Mouse (Mus musculus) kidney, embryonic 16.5 days (tissue): ENCODE measurements around the gene Gm49342. TPM values are rescaled to one million over a fixed set of nuclear protein-coding genes. Genes with fewer than 3 reads are reported as not detected.
A peak's percentile ranks its signal among the peaks of the same experiment; 100 is the strongest.
"Not testable (repeated sequence)": the region's sequence is repeated elsewhere in the genome, so short reads cannot be mapped to it uniquely, and the experiment has no call there.

Experiments
- ATAC-seq: fragments of 200-750 bp; cut with Nextera tagmentation; 2 replicates; pipeline ENCODE4 v1.8.0; 2017; ENCODE audit warnings: moderate TSS enrichment; ENCODE audit not compliant: low FRiP score, low TSS enrichment
- H3K27ac ChIP-seq: fragments of 300-500 bp; sonication (generic); 2 replicates; pipeline ENCODE4 v1.5.1; 2014; ENCODE audit warnings: low read length
- H3K27me3 ChIP-seq: fragments of 300-500 bp; sonication (generic); 2 replicates; pipeline ENCODE4 v1.6.1; 2014; ENCODE audit warnings: low read length, control low read depth, mixed read lengths; ENCODE audit not compliant: insufficient read depth
- H3K36me3 ChIP-seq: fragments of 300-500 bp; sonication (generic); 2 replicates; pipeline ENCODE4 v1.6.1; 2014; ENCODE audit warnings: low read length, control low read depth, mixed read lengths; ENCODE audit not compliant: insufficient read depth
- H3K4me1 ChIP-seq: fragments of 300-500 bp; sonication (generic); 2 replicates; pipeline ENCODE4 v1.6.1; 2014; ENCODE audit warnings: low read length, control low read depth, mixed read lengths; ENCODE audit not compliant: insufficient read depth
- H3K4me2 ChIP-seq: fragments of 300-500 bp; sonication (generic); replicated peaks from 2 replicates; pipeline ENCODE4 v1.6.1; 2014; ENCODE audit warnings: low read depth, low read length
- H3K4me3 ChIP-seq: fragments of 300-500 bp; sonication (generic); 2 replicates; pipeline ENCODE4 v1.5.1; 2014; ENCODE audit warnings: mild to moderate bottlenecking, low read length
- H3K9ac ChIP-seq: fragments of 300-500 bp; sonication (generic); replicated peaks from 2 replicates; pipeline ENCODE4 v1.6.1; 2014; ENCODE audit warnings: low read length
- H3K9me3 ChIP-seq: fragments of 300-500 bp; sonication (generic); 2 replicates; pipeline ENCODE4 v1.6.1; 2016; ENCODE audit warnings: low read length, control low read depth
- WGBS: fragments of 180-500 bp; shearing (Covaris S2); extraction: QIAGEN DNeasy Blood & Tissue Kit; methylation state at CpG from one replicate; pipeline ENCODE4 v1.1.7; 2014; 5-methylcytosine and 5-hydroxymethylcytosine counted together
- polyA plus RNA-seq: library from polyadenylated mRNA; unstranded; fragments of >200 nt; fragmentation: Nextera tagmentation; extraction: Ambion mirVana; gene quantifications from 2 replicates; pipeline ENCODE4 v1.2.1, GENCODE M21; 2015

The Gm49342 gene
- polyA plus RNA-seq, 1 experiment from 2014 or later, result not detected

DNA sequence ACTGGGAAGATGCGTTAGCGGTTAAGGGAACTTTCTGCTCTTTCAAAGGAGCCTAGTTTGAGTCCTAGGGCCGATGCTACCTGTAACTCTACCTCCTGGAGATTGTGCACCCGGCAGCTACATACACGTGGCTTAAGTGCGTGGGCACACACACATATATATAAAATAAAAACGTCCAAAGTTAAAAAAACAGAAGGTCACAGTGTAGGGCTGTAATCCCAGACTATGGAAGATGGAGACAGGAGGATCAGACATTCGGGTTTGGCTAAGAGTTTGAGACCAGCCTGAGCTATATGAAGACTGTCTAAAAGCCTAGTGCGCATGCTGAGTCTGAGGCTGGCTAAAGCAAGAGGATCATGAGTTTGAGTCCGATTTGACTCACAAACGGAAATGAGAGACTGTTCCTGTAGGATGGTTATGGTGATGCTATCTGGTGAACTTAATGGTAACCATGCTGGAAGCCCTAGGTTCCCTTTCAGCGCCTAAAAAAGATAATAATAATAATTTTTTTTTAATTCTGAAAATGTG, 12.8 kb upstream of the Gm49342 start:
- peak overlapping the region; percentile 67 for H3K9ac ChIP-seq
- H3K27me3 ChIP-seq, result no peaks in the 10 kb centered on the region
- H3K36me3 ChIP-seq, result peaks cover 24% of the 10 kb centered on the region
- 7% methylated on average over 12 of the region's 12 CpGs for WGBS
- H3K9me3 ChIP-seq, result no peaks in the 10 kb centered on the region
- H3K27ac ChIP-seq, result peak overlapping the region; percentile 85
- peaks cover 15% of the 10 kb centered on the region for H3K4me1 ChIP-seq
- peak overlapping the region; percentile 86 for H3K4me3 ChIP-seq
- no peak for ATAC-seq
- peak overlapping the region; percentile 66 for H3K4me2 ChIP-seq

DNA sequence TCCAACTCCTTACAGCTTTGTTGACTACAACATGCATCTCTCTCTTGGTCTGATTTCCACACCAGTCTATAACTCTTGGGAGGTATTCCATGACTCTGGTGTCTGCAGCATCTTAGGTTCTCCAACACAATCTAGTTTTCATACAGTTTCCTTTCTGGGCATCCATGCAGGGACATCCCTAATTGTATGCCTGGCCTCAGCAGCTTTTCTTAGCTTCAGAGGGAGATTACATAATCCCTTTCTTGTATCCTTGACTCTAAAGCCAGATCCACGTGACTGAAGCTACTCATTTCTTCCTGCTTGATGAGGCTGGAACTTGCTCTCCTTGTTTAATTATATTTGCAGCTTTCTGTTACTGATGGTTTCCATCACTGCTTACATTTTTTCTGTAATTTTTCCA, 7.7 kb upstream of the Gm49342 start:
- Histone ChIP-seq H3K9me3 (no peaks in the 10 kb centered on the region), H3K36me3 (no peaks in the 10 kb centered on the region), H3K4me1 (peaks cover 4% of the 10 kb centered on the region; the same call in 1 of the 2 replicates), H3K4me2 (no peak overlapping the region), H3K9ac (no peak overlapping the region), H3K27ac (no peak overlapping the region), H3K4me3 (no peak overlapping the region), H3K27me3 (no peaks in the 10 kb centered on the region)
- WGBS, result 57% methylated on average over 1 of the region's 1 CpGs
- ATAC-seq, result no peak

DNA sequence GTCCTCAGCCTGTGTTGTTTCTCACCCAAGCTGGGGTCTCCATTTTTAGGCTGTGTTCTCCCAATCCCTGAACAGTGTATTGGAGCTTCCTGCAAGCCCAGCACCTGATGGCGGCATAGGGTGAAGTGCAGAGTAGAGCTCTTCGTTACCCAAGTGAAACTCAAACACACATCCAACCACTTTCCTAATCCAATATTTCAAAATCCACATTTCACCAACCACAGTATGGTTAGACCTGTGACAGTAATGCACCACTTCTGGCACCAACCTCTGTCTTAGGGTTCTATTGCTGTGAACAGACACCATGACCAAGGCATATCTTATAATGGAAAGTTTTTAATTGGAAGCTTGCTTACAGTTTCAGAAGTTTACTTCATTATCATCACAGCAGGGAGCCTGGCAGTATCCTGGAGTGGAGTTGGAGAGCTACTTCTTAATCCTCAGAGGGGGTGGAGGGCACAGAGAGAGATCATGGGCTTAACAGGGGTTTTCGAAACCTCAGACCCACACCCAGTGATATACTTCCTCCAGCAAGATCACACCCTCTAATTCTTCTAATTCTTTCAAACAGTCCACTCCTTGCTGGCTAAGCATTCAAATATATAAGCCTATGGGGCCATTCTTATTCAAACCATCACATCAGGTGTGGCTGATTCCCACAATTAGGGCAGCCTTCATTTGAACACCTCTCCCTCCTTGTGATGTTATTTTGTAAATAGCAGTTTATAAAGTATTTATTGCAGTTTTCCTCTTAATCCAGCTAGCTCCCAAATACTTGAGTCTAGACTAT, 6.0 kb upstream of the Gm49342 start:
- Histone ChIP-seq H3K9me3 (no peaks in the 10 kb centered on the region), H3K4me2 (no peak overlapping the region), H3K4me3 (no peak overlapping the region), H3K4me1 (no peaks in the 10 kb centered on the region), H3K36me3 (no peaks in the 10 kb centered on the region), H3K9ac (no peak overlapping the region), H3K27ac (no peak overlapping the region), H3K27me3 (no peaks in the 10 kb centered on the region)
- 89% methylated on average over 3 of the region's 3 CpGs for WGBS
- ATAC-seq, result no peak

DNA sequence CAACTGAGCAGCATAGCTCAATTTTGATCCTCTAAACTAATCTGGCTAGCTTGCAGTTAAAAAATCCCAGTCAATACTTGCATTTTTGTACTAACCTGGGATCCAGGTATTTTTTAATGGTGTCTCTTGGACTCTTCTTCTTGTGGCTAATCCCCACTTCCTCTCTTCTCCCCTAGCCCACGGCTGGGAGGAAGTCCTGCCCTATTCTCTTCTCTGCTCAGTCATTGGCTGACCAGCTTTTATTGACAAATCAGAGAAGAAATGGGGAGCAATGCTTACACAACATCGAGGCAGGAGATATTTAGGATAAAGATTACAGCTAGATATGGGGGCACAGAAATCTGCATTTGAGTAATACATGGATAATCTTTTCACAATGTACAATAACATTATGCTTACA, 5.4 kb upstream of the Gm49342 start:
- Histone ChIP-seq H3K4me2 (no peak overlapping the region), H3K36me3 (no peaks in the 10 kb centered on the region), H3K9me3 (no peaks in the 10 kb centered on the region), H3K4me3 (no peak overlapping the region), H3K9ac (no peak overlapping the region), H3K27me3 (no peaks in the 10 kb centered on the region), H3K4me1 (0 out of 2 replicates have a peak, but pooled peaks cover 2% of the 10 kb centered on the region), H3K27ac (no peak overlapping the region)
- no peak for ATAC-seq
- WGBS, result 48% methylated on average over 2 of the region's 2 CpGs

DNA sequence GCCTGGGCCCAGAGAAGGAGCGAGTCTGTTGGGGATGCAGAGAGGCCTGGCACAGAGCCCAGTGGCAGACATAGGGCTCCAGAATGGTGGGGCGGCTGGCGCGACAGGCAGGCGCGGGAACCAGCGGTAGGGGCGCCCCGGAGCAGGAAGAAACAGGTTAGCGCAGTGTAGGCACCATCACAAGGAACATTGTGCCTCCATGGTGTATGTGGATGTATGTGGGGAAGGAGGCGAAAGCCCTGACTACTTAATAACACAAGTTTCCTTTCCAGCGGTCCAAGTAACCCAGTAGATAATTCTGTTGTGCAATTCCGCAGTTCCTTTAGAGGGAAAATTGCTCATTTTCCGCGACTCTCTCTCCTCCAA, 334 bp downstream of the Gm49342 start:
- peak; percentile 97 for ATAC-seq
- not testable (repeated sequence) for H3K9me3 ChIP-seq, H3K27me3 ChIP-seq, H3K4me1 ChIP-seq, H3K36me3 ChIP-seq
- WGBS, result under 1% methylated on average over 14 of the region's 15 CpGs
- peak overlapping the region; percentile 65 for H3K9ac ChIP-seq
- peak overlapping the region; percentile 71 for H3K4me2 ChIP-seq
- H3K4me3 ChIP-seq, result peak overlapping the region; percentile 53
- H3K27ac ChIP-seq, result peak overlapping the region; percentile 88

DNA sequence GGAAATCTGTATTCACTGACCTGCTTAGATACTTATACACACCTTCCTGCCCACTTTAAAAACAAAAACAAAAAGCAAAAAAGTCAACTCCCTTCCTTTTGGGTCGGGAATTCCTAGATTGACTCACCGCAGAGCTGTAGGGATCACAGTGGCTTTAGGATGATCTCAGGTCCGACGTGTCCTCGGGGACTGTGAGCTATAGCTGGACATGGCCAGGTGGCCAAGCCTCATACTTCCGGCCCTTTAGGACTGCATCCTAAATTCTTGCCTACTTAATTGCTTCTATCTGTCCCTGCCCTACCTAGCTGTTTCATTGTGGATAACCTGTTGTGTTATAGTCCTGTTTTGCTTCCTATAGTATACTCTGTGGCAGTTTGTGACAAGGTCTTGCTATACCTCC, 764 bp downstream of the Gm49342 start:
- not testable (repeated sequence) for H3K27me3 ChIP-seq, ATAC-seq, H3K9me3 ChIP-seq, H3K36me3 ChIP-seq, H3K4me1 ChIP-seq
- Histone ChIP-seq H3K4me2 (peak overlapping the region; percentile 71), H3K4me3 (peak overlapping the region; percentile 53), H3K27ac (peak overlapping the region; percentile 88), H3K9ac (peak overlapping the region; percentile 65)
- WGBS, result 7% methylated on average over 6 of the region's 6 CpGs

DNA sequence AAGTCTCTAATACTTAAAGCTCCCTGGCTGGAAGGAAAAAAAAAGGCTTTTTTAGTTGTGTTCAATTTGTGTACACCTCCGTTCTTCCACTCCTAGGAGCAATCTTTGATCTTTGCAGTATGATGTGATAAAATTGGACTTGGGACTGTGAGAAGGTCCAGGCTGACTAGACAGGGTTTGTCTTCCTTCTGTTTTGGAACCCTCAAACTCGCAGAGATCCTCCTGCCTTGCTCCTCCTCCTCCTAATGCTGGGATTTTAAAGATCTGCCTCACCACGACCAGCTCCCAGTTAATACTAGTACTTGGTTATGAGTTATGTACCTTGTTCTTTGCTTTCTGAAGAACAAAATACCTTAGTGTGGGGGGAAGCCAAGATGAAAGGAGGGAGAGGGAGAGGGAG, 1.2 kb downstream of the Gm49342 start:
- not testable (repeated sequence) for ATAC-seq
- peak overlapping the region; percentile 65 for H3K9ac ChIP-seq
- 15% methylated on average over 3 of the region's 3 CpGs for WGBS

DNA sequence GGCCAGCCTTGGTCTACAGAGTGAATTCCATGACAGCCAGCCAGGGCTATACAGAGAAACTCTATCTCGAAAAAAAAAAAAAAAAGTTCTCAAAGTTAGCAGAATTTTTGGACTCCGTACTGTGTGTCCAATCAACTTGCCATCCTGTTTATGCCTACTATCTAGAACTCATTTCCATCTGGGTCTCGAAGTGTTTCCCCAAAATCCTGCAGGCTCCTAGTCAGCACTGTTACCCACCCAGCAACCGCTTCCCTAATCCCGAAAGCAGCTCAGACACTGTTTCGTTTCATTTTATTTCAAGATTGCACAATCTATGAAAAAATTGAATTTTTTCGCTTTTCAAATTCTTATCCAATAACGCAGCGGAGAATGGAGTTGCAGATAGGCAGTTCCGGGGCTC, 11.2 kb downstream of the Gm49342 start:
- 84% methylated on average over 10 of the region's 10 CpGs for WGBS
- H3K27me3 ChIP-seq, result no peaks in the 10 kb centered on the region
- 0 out of 2 replicates have a peak, but pooled peaks cover 2% of the 10 kb centered on the region for H3K4me1 ChIP-seq
- no peak for ATAC-seq
- H3K4me2 ChIP-seq, result no peak overlapping the region
- H3K36me3 ChIP-seq, result peaks cover 13% of the 10 kb centered on the region; the same call in 1 of the 2 replicates
- no peak overlapping the region for H3K27ac ChIP-seq
- H3K9ac ChIP-seq, result no peak overlapping the region
- H3K4me3 ChIP-seq, result no peak overlapping the region
- H3K9me3 ChIP-seq, result no peaks in the 10 kb centered on the region

More for the DNA sequence above, 1.2 kb downstream of the Gm49342 start:
- not testable (repeated sequence) for H3K27ac ChIP-seq, H3K9me3 ChIP-seq, H3K4me1 ChIP-seq, H3K27me3 ChIP-seq, H3K36me3 ChIP-seq
- Histone ChIP-seq H3K4me3 (peak overlapping the region; percentile 53), H3K4me2 (peak overlapping the region; percentile 71)

DNA sequence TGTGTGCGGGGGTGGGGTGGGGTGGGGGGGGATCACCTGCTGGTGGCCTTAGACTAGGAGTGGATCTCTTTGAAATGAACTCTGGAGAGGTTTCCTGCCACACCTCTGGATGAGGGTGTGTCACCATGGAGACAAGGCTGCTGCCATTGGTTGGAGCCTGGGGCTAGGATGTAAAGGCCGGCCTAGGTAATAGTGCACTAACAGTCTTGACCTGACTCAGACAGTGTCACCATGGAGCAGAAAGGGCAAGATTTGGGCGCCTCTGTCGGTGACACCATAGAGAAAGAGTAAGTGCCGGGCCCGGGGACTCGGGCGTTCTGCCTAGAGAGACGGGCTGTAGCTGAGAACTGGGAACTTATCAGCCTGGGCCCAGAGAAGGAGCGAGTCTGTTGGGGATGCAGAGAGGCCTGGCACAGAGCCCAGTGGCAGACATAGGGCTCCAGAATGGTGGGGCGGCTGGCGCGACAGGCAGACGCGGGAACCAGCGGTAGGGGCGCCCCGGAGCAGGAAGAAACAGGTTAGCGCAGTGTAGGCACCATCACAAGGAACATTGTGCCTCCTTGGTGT, 11.7 kb downstream of the Gm49342 start, which contains the start of gene Pnp2:
Gene Pnp2, plus strand, starts transcription at position 51 of the 567 bp plus-strand sequence.
- ATAC-seq, result peak; percentile 85
- H3K9me3 ChIP-seq, H3K27me3 ChIP-seq, H3K27ac ChIP-seq, H3K4me1 ChIP-seq, H3K9ac ChIP-seq: not testable (repeated sequence)
- Histone ChIP-seq H3K4me2 (peak within 1 kb of the TSS; percentile 35), H3K36me3 (peaks cover 11% of the 10 kb centered on the region; the same call in 1 of the 2 replicates), H3K4me3 (peak within 1 kb of the TSS; percentile 25)
- WGBS, result 9% methylated on average over 18 of the region's 19 CpGs

DNA sequence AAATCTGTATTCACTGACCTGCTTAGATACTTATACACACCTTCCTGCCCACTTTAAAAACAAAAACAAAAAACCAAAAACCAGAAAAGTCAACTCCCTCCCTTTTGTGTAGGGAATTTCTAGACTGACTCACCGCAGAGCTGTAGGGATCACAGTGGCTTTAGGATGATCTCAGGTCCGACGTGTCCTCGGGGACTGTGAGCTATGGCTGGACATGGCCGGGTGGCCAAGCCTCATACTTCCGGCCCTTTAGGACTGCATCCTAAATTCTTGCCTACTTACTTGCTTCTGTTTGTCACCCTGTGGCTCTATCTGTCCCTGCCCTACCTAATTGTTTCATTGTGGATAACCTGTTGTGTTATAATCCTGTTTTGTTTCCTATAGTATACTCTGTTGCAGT, 12.4 kb downstream of the Gm49342 start:
- not testable (repeated sequence) for H3K27ac ChIP-seq, H3K4me3 ChIP-seq, H3K27me3 ChIP-seq, H3K36me3 ChIP-seq, ATAC-seq, H3K9ac ChIP-seq, H3K9me3 ChIP-seq, H3K4me1 ChIP-seq
- peak overlapping the region; percentile 35; the same call in 1 of the 2 replicates for H3K4me2 ChIP-seq
- WGBS, result 78% methylated on average over 6 of the region's 6 CpGs
